Mouse (Mus musculus): ENCODE measurements at regions not wholly inside any gene's neighbourhood (a gene's known extent, or its start where the extent isn't known, plus 50 kb on each side); places are given as distances from the start of the nearest gene placed in this dataset.

DNA sequence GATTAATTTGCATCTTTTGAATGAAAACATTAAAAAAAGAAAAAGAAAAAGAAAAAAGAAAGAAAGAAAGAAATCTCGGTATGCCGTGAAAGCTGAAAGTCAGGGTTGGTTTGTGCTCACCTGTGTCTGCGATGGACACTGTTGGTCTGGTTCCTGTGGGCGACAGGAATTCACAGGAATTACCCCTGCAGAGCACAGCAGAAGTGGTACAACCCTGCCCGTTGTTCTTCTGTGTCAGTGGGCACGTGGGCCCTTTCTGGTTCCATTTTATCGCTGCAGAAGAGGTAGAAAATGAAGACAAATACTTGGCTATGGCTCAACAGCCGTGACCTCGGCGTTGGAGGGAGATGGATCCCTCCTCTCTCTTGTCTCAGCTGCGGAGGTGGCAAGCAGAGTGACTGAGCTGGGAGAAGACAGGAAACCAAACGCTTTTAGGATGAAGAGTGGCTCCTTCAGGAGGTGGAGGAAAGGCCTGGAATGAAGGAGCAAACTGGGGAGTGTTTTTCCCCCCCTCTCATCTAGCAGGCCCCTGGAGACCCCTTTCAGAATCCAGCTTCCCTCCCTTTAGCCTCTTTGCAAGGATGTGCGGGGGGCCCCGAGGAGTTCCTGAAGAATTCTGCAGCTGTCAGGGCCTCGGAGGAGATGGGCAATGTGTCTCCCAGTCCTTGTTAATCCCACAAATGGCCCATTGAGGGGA, 134.7 kb upstream of the Map3k1 start:
- TF ChIP-seq CTCF (IDR thresholded peaks at IDR 0.05): no peak
- no peak for TF ChIP-seq POLR2A (IDR thresholded peaks at IDR 0.05; ENCODE audit: insufficient read depth, low read depth, low read length)
- no peak for TF ChIP-seq EP300 (IDR thresholded peaks at IDR 0.05; ENCODE audit: insufficient read depth, low read depth, low read length)

Data from heart, adult 2 months (tissue).